Mouse (Mus musculus): Measurements from ENCODE around the gene Htra1. TPM values are rescaled to one million over a fixed set of nuclear protein-coding genes. Genes with fewer than 3 reads are reported as not detected.

The Htra1 gene
- total RNA-seq, 2 experiments from 2014 or later, result 221 to 291 TPM

DNA sequence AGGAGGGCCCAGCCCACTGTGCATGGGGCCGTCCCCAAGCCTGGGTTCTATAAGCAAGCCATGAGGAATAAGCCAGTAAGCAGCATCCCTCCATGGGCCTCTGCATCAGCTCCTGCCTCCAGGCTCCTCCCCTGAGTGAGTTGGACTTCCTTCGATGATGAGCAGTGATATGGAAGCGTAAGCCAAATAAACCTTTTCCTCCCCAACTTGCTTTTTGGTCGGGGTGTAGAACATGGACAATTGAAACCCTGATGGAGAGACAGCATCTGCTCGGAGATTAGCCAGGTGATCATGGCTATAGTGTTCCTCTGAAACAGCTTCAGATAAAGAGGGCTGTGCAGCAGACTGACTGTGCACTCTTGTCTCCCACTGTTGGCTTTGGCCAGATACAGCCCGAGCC, 32.0 kb downstream of the Htra1 start:
- DNase-seq, result no peak

DNA sequence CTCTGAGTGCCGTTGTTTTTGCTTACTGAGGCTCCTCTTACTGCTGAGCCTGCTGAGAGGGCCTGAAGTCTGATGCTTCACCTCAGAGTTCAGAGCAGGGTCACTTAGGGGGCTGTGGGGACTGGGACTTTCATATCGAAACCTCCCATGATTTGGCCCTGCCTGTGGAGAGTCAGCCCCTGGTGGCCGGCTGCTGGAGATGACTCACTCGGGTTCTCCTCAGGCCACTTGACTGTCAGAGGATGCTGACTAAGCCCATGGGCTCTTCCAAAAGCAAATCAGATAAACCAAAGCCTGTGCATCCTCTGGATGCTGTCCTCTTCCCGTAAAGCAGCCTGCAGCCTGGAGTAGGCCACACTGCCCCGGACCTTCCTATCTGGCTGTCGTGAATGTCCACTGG, 32.6 kb downstream of the Htra1 start:
- DNase-seq, result no peak

DNA sequence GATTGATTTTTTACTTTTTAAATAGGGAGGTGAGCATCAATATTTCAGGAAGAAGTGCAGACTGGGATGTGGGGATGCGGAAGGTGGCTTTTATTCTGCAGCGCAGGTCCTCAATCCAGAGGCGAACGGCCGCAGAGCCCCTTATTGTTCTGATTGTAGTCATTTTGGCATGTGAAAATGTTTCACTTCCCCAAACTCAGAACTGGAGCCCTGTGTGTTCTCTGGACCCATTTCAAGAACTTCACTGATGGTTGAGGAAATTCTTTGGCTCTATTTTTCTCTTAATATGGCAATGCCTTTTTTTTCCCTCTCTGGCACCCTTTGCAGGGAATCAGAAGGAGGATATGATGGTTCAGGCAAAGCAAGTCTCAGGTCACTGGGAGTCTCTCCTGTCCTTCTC, 33.2 kb downstream of the Htra1 start:
- DNase-seq, result no peak

DNA sequence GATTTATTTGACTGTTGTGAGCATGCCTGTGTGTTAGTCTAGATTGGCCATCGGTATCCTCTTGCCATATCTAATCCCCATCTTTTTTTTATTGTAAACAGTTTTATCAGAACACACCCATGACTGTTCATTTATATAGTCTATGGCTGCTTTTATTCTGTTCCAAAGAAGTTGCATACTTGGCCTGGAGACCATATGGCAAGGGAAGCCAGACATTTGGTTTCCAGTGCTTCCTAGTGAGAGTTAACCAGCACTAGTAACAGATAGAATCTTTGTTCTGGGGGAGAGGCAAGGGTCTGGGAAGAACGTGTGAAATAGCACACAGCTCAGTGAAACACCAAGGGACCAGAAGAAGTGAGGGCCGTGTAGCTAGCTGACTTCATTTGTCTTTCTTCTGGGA, 33.6 kb downstream of the Htra1 start:
- DNase-seq, result no peak

DNA sequence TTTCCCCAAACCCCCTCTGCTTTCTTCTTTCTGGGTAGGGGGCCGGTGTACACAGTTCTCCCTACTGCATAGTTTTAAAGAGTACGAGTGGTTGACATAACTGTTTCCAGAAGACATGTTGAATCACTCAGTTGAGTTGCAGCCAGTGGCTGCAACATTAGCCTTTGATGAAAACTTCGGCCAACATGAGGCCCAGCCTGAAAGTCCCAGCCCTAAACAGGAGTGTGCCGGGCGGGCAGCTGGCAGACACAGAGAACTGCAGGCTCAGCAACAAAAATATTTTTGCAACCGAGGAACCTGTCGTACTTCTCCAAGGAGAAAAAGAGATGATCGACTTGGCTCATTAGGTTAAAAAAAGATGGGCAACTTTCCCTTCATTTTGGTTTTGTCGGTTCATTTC, 36.9 kb downstream of the Htra1 start:
- no peak for DNase-seq

DNA sequence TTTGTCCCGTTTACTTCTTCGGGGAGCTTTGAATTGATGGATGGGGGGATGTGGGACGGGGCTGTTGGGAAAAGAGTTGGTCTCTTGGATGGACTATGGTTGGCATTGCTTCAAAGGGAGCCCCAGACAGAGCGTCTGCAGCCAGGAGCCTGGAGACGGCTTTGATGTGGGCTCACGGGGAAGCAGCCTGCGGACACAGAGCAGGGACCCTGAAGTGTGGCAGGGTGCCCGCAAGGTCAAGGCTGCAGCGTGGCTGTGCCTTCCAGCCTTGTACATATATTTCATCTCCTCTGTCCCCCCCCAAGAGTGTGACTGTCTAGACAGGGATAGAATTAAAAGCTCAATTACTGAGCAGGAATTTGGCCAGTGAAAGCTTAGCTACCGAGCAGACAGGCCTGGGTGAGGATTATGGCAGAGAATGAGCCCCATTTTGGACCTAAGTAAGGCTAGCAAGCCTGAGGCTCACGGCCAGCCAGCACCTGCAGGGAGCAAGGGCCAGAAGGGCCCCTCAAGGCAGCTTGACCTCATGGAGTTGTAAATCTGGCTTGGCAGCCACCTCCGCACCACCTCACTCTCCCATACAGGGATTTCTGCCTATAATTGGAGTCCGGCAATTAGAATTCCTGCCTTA, 40.5 kb downstream of the Htra1 start:
- DNase-seq, result no peak

DNA sequence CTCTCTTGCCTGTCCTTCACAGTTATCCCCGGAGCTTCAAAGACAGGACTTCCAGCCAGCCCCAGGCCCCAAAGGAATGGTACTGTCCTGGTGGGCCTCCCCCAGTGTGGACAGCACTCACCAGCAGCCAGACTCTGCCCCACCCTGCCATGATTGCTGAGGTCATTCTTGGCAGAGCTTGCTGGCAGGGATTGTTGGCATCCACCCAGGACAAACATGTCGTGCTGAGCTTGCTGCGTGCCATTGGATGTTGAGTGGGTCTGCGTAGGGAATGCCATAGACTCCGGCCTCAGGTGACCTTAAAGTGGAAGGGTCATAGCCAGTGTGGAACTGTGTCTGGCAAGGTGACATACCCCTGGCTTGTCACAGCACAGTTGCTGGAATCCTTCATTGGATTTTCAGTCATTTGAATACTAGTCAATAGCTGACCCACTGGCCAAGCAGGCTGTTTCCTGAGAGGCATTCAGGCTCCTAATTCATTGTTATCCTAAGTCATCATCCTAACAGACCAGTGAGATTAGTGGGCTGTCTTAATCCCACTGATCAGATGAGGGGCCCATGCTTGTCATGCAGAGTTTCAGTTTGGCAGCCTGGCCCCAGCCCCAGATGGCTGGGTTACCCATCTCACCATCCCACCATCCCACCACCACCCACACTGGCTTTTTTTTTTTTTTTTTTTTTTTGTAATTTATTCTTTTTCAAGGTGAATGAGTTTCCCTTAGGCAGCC, 42.0 kb downstream of the Htra1 start:
- DNase-seq, result peak; percentile 73 to 75

DNA sequence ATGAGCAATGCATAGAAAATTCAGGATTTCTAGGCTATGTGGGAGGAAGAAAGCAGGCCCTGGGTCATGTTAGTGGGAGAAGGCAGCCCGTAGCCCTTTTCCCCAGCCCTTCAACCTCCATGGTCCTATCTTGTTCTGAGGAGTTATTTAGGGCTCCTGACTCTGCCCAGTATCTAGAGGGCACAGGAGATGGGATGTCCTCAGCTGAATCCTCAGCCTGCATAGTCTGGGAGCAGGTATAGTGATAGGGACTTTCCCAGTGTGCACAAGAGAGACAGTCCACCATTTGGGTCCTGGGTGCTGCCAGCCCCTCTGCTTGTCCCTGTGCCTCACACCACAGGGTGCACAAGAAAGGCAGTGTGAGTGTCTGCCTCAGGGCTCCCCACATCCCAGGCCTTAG, 42.6 kb downstream of the Htra1 start:
- DNase-seq, result no peak

DNA sequence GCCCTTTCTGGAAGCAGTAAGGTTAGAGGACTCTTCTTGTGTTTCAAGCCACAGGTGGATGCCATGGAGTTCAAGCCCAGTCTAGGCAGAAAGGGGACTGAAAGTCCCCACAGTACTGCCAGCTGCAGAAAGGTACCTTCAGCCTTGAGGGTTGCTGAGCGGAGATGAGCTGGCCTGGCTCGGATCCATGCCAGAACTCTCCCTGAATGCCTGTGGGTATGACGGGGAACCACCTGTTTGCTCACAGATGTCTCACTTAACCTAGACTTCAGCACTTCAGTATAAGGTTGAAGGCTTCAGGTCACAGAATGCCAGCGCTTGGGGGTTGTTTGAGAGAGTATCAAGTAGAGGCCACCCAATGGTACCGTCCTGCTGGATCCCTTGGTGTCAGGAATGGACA, 44.2 kb downstream of the Htra1 start:
- DNase-seq, result no peak

DNA sequence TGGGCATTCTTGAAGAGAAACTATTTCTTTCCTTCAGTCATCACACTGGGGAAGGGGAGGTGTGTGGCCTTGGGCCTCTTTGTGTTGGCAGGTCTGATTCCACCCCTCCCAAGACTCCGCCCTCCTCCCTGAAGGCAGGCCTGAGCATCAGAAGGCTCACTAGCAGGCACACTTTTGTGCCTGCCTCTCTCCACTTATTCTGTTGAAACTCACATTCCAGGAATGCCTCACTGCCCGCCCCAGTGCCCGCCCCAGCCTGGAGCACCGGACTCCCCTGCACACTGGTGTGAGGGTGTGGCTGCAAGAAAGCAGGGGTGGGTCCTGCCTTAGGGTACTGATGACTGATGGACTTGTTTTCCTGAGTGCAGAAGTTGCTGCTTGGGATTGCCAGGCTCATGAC, 46.5 kb downstream of the Htra1 start:
- DNase-seq, result no peak

DNA sequence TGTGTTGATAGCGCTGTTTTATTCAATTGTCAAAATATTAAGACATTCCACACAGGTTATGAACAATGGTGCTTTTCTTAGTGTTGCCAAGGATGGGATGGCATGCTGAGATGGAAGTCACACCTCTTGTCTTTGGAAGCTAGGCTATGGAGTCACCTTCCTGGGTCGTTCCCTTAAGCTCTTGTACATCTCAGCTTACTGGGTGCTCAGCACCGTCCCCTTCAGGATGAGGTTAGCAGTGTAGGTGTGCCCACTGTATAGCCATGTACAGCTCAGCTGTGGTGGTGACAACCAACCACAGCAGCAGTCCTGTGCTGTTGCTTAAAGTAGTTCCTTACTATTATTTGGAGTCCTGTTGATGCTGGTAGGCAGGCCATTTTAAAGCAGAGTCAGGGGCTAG, 47.0 kb downstream of the Htra1 start:
- no peak for DNase-seq

DNA sequence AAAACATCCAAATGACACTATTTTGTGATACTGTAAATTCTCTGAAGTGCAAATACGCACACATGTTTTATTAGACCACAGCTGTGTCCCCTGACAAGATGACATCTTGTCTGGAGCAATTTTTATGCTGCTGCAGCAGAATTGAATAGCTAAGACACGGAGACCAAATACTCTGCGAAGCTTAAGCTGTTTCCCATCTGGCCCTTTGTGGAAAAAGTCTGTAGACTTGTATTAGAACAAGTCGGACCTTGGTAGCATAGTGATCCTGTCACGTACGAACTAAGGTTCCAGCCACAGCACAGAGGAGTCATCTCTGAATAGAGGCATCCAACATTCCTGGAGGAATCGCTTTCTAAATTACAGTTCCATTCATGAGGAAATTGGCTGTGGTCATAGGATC, 48.4 kb downstream of the Htra1 start:
- DNase-seq, result no peak

DNA sequence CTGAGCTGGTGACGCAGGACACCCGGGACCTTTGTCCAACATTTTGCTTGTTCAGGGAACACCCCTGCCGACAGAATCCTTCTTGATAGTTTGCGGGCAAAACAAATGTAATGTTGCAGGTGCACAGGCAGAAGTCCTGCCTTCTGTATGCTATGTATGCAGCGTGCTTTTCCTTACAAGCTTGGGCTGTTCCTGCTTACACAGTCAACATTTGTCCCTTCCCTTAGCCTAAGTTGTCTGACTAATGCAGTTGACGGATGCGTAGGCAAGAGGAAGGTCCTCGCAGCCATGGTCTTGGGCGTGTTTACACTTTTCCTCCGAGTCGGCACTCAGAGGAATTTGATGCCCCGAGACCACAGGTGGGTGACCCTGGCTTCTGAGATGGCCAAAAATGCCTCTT, 49.3 kb downstream of the Htra1 start:
- no peak for DNase-seq

DNA sequence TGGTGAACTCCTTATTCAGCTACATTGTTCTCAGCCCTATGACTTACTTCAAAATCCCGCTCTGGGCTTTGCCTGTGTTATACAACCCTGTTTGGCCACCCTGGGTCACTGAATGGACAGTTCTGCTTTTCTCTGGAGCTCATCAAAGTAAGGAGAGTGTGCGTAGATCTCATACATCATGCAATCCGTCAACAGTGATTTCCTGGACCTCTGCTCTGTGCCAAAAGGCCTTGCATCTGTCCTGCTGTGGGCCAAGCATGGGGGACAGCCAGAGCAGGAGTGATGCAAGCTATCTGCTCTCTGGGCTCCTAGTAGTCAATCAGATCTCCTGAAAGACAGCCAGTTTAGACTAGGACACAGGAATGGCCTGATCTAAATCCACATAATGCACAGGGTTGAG, 49.8 kb downstream of the Htra1 start:
- no peak for DNase-seq

DNA sequence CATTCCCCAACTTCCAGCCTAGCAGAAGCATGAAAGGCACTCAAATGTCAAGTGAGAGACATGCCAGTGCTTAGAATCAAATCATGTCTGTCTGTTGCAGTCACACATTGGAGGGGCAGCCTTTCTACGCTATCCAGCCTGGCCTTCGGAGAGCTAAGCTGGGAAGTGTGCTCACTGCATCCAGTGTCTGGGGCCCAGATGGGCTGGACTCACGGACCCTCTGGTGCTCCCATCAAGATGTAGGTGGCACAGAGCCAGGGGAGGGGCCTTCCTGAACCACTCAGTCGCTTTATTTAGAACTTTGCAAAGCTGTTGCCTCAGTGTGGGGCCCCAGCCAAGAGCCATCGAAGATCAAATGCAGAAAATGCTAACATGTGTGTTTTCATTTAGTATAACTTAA, 52.2 kb downstream of the Htra1 start:
- no peak for DNase-seq

DNA sequence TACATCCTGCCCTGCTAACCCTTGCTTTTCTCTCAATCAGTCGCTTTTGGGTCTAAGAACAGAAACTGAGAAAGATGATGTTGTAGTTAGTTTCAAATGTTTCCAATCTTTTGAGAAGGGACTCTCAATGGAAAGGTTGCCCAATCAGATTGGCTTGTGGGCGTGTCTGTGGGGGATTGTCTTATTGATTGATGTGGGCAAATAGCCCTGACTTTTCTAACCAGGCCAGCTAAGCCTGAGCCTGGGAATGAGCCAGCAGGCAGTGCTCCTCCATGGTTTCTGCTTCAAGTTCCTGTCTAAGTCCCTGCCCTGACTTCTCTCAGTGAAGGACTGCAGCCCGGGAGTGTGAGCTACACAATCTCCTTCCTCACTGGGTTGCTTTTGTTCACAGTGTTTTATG, 53.5 kb downstream of the Htra1 start:
- no peak for DNase-seq

DNA sequence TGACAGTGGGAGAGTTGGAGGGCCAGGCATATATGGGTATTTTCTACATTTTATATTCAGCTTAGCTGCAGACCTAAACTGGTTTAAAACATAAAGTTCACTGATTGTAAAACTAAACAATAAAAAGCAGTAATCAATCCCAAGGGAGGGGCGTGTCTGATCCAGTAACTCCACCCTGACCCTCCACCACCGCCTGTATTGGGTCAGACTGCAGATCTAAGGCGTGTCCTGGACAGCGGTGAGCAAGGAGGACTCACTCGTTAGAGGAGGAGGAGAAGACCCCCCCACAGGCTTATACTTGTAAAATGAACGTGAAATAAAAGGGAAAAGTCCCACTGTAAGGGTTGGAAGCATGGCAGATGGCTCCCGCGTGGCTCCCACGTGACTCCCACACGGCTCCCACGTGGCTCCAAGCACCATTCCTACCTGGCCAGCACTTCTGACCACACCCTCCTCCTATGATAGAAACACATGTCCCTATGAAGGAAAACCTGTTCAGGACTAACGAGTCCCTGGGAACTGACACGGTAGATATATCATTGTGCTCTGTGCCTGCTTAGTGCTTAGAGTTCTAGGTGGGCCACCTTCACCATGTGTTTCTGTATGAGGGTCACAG, 55.4 kb downstream of the Htra1 start:
- DNase-seq, result no peak

DNA sequence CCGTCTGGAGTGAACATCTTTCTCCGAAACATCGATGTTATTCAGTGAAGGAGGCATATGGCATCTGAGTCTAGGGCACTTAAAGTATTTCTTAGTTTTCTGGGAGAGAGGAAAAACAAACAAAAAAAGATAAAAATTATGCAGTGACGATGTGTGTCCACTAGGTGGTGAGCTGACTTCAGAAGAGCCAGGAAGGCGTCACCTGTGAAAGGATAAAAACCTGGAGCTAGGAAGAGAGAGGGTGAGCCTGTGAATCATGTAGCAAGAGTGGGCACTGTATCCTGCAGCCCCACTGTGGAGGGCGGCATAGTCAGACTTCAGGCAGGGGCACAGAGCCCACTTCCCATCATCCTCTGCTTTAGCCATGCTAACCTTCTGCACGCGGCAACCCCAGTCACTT, 58.0 kb downstream of the Htra1 start:
- DNase-seq, result no peak

DNA sequence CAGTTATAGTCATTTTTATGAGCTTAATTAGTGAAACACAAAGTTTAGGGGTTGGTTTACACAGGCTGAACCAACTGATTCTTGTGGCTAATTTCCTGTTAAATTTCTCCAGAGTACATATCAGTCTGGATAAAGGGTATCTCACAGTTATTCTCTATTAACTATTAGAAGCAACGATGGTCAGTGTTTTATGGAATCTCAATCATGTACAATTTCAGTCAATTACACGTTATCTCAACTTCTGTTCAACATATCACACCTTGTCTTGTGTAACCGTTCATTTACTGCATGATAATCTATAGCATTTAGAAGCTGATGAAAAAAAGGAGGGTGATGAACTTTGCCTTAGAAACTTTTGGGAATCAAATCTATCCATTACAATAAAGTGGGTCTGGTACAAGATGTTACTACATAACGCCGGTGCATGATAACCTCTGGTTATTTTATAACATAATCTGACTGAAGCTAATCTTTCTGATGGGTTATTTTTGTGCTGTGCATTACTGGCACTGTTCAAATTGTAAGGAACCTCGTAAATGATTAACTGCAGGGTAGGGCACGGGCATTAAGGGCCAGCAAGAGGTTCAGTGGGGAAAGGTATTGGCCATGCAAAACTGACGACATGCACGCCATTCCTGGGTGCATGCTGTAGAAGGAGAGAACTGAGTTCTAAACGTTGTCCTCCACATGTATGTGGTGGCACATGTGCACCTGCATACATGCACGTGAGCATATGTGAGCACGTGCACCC, 66.2 kb downstream of the Htra1 start:
- no peak for DNase-seq

DNA sequence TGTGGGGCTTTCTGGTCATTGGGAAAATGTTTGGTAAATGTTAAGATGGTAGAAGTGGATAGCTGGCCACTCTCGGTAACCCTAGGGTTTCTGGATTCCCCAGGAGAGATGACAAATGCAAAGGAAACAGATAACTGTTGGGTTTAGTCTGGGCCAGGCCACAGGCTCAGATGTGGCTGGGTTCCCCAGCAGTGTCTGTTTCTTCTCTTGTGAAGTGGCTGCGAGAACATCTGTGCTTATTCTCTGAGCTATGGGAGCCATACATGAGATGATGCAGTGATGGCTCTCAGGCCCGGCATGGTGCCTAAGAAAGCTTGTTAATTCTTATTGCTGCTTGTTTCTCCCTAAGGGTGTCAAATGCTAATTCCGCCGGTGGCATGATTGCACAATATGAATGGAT, 68.2 kb downstream of the Htra1 start:
- DNase-seq, result no peak

DNA sequence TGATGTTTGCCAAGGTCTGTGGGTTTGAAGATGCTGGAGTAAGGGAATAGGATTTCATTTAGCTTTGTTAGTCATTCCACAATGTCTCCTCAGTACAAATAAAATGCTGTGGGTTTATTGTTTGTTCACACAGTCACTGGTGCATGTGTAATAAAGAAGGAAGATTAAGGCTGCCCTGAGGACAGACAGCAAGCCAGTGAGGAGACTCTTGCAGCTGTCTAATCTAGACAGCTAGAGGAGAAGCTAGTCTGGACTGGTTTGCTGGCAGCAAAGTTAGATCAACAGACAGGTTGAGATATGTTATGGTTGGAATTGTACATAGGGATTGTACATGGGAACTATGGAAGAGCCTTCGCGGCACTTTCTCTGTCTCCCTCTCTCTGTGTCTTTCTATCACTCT, 71.3 kb downstream of the Htra1 start:
- no peak for DNase-seq

DNA sequence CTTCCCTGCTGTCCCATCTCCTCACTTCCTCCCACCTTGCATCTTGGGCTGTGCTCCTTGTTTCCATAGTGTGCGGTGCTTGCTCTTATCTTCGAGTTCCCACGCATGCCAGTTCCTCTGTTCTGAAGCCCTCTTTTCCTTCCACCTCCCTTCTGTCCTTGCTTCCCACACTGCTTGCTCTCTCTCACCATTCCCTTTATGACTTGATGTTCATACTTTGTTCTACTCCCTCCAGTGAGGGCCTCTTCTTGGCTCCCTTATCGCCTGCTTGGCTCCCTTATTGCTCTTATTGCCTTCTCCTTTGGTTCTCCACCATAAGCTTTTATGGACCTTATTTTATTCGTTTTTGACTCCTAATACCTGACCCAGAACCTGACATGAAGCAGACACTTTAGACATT, 73.3 kb downstream of the Htra1 start:
- no peak for DNase-seq

DNA sequence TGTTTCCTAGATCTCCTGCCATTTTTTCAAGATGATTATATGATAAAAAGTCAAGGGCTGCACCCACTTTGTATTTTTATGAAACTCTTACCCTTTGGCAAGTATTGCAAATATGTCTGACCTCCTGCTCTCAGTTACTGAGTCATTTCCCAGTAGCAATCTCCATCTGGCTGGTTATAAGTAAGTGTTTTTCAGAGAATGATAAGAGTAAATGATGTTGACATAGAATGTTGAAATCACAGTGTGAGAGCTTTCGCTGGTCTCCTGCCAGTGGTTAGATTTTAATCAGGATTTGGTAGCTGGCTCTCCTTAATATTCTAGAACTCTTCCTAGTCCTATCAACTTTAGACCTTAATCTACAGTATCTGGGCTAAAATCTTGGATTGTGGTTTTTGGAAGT, 76.0 kb downstream of the Htra1 start:
- no peak for DNase-seq

DNA sequence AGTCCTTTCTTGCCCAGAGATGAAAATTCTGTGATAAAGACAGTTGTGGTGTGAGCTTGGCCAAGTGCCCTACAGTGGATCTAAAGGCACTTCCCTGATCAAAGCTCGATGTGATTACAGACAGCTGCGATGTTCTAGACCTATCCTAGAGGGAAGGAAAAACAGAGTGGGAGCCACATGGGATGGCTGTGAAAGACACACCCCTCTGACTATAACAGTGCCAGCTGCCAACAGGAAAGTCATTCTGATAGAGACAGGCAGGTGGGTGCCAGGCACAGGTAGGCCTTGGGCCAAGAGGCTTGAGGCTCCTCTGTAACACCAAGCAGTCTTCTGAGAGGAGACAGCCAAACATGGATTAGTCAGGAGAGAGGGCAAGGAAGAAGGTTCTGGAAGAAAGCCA, 83.3 kb downstream of the Htra1 start:
- no peak for DNase-seq

Measured in layer of hippocampus, postnatal 36 days (tissue).